Mouse (Mus musculus) kidney, embryonic 16.5 days (tissue): Measurements from ENCODE around the gene Mblac2. TPM values are rescaled to one million over a fixed set of nuclear protein-coding genes. Genes with fewer than 3 reads are reported as not detected.

Source experiments
- ATAC-seq: fragments of 200-750 bp; cut with Nextera tagmentation; 2 replicates; pipeline ENCODE4 v1.8.0; 2017; ENCODE audit warnings: moderate TSS enrichment; ENCODE audit not compliant: low FRiP score, low TSS enrichment
- H3K27ac ChIP-seq: fragments of 300-500 bp; sonication (generic); 2 replicates; pipeline ENCODE4 v1.5.1; 2014; ENCODE audit warnings: low read length
- H3K27me3 ChIP-seq: fragments of 300-500 bp; sonication (generic); 2 replicates; pipeline ENCODE4 v1.6.1; 2014; ENCODE audit warnings: low read length, control low read depth, mixed read lengths; ENCODE audit not compliant: insufficient read depth
- H3K36me3 ChIP-seq: fragments of 300-500 bp; sonication (generic); 2 replicates; pipeline ENCODE4 v1.6.1; 2014; ENCODE audit warnings: low read length, control low read depth, mixed read lengths; ENCODE audit not compliant: insufficient read depth
- H3K4me1 ChIP-seq: fragments of 300-500 bp; sonication (generic); 2 replicates; pipeline ENCODE4 v1.6.1; 2014; ENCODE audit warnings: low read length, control low read depth, mixed read lengths; ENCODE audit not compliant: insufficient read depth
- H3K4me2 ChIP-seq: fragments of 300-500 bp; sonication (generic); replicated peaks from 2 replicates; pipeline ENCODE4 v1.6.1; 2014; ENCODE audit warnings: low read depth, low read length
- H3K4me3 ChIP-seq: fragments of 300-500 bp; sonication (generic); 2 replicates; pipeline ENCODE4 v1.5.1; 2014; ENCODE audit warnings: mild to moderate bottlenecking, low read length
- H3K9ac ChIP-seq: fragments of 300-500 bp; sonication (generic); replicated peaks from 2 replicates; pipeline ENCODE4 v1.6.1; 2014; ENCODE audit warnings: low read length
- H3K9me3 ChIP-seq: fragments of 300-500 bp; sonication (generic); 2 replicates; pipeline ENCODE4 v1.6.1; 2016; ENCODE audit warnings: low read length, control low read depth
- WGBS: fragments of 180-500 bp; shearing (Covaris S2); extraction: QIAGEN DNeasy Blood & Tissue Kit; methylation state at CpG from one replicate; pipeline ENCODE4 v1.1.7; 2014; 5-methylcytosine and 5-hydroxymethylcytosine counted together
- polyA plus RNA-seq: library from polyadenylated mRNA; unstranded; fragments of >200 nt; fragmentation: Nextera tagmentation; extraction: Ambion mirVana; gene quantifications from 2 replicates; pipeline ENCODE4 v1.2.1, GENCODE M21; 2015

Gene Mblac2
- polyA plus RNA-seq, 1 experiment from 2014 or later = 9.5 TPM

- Histone ChIP-seq H3K36me3 (0 out of 2 replicates have a peak, but pooled peaks cover 5% of the 10 kb centered on the region), H3K4me3 (no peak overlapping the region), H3K4me1 (no peaks in the 10 kb centered on the region), H3K9me3 (no peaks in the 10 kb centered on the region), H3K4me2 (no peak overlapping the region), H3K27me3 (no peaks in the 10 kb centered on the region), H3K27ac (no peak overlapping the region), H3K9ac (no peak overlapping the region)
- WGBS = 80% methylated on average over 10 of the region's 10 CpGs
- ATAC-seq = no peak
These were observed 20.7 kb upstream of the Mblac2 start for GRCm38 (mm10) chr13:81690477-81690876.

- peak; percentile 79 for ATAC-seq
These were observed 19.5 kb upstream of the Mblac2 start for GRCm38 (mm10) chr13:81691606-81692005.

GRCm38 (mm10) chr13:81694446-81694845 lies 16.7 kb upstream of the Mblac2 start:
- Histone ChIP-seq H3K9ac (no peak overlapping the region), H3K4me2 (no peak overlapping the region), H3K9me3 (no peaks in the 10 kb centered on the region), H3K27ac (no peak overlapping the region), H3K36me3 (peaks cover 10% of the 10 kb centered on the region), H3K27me3 (no peaks in the 10 kb centered on the region), H3K4me1 (no peaks in the 10 kb centered on the region), H3K4me3 (no peak overlapping the region)
- ATAC-seq = no peak
- WGBS = 97% methylated on average over 12 of the region's 12 CpGs

More at GRCm38 (mm10) chr13:81691606-81692005, 19.5 kb upstream of the Mblac2 start:
- H3K27me3 ChIP-seq = no peaks in the 10 kb centered on the region
- no peaks in the 10 kb centered on the region for H3K4me1 ChIP-seq
- H3K4me2 ChIP-seq = no peak overlapping the region
- no peak overlapping the region for H3K27ac ChIP-seq
- WGBS = 67% methylated on average over 9 of the region's 9 CpGs
- 0 out of 2 replicates have a peak, but pooled peaks cover 5% of the 10 kb centered on the region for H3K36me3 ChIP-seq
- no peaks in the 10 kb centered on the region for H3K9me3 ChIP-seq
- H3K4me3 ChIP-seq = no peak overlapping the region
- H3K9ac ChIP-seq = no peak overlapping the region

DNA sequence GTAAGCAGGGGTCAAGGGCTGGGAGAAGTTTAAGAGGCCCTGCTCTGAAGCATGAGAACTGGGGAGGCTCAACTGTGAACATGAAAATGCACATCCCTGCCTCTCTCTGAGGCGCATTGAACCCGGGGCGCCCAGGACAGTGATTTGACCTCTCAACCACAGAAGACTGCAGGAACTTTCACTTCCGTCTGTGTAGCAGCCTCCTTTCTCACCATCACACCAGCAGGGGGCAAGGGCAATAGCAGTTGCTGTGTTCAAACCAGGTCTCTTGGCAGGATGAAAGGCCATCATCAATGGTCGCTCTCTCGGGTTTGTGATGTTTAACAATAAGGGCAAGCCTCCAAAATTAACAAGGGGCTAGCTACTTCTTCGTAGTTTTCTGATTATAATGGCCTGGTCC lies 8.0 kb upstream of the Mblac2 start:
- H3K36me3 ChIP-seq = peaks cover 3% of the 10 kb centered on the region; the same call in 1 of the 2 replicates
- H3K27ac ChIP-seq = no peak overlapping the region
- 78% methylated on average over 7 of the region's 7 CpGs for WGBS
- no peak for ATAC-seq
- no peak overlapping the region for H3K9ac ChIP-seq
- no peaks in the 10 kb centered on the region for H3K4me1 ChIP-seq
- no peaks in the 10 kb centered on the region for H3K27me3 ChIP-seq
- no peak overlapping the region for H3K4me3 ChIP-seq
- no peaks in the 10 kb centered on the region for H3K9me3 ChIP-seq
- H3K4me2 ChIP-seq = no peak overlapping the region

GRCm38 (mm10) chr13:81703621-81704020 lies 7.5 kb upstream of the Mblac2 start:
- WGBS = 82% methylated on average over 9 of the region's 9 CpGs
- H3K4me3 ChIP-seq = no peak overlapping the region

GRCm38 (mm10) chr13:81706311-81706710 lies 4.8 kb upstream of the Mblac2 start:
- no peak overlapping the region for H3K9ac ChIP-seq
- ATAC-seq = no peak
- H3K36me3 ChIP-seq = no peaks in the 10 kb centered on the region
- H3K4me2 ChIP-seq = no peak overlapping the region
- 92% methylated on average over 5 of the region's 5 CpGs for WGBS
- H3K27me3 ChIP-seq = no peaks in the 10 kb centered on the region
- peaks cover 11% of the 10 kb centered on the region for H3K4me1 ChIP-seq
- no peak overlapping the region for H3K27ac ChIP-seq
- no peak overlapping the region for H3K4me3 ChIP-seq
- H3K9me3 ChIP-seq = no peaks in the 10 kb centered on the region

More at GRCm38 (mm10) chr13:81703621-81704020, 7.5 kb upstream of the Mblac2 start:
- Histone ChIP-seq H3K27ac (no peak overlapping the region), H3K27me3 (no peaks in the 10 kb centered on the region), H3K9ac (no peak overlapping the region), H3K36me3 (no peaks in the 10 kb centered on the region), H3K9me3 (no peaks in the 10 kb centered on the region), H3K4me2 (no peak overlapping the region), H3K4me1 (no peaks in the 10 kb centered on the region)
- no peak for ATAC-seq

GRCm38 (mm10) chr13:81709805-81710204 lies 1.3 kb upstream of the Mblac2 start:
- H3K27me3 ChIP-seq = no peaks in the 10 kb centered on the region
- no peak overlapping the region for H3K27ac ChIP-seq
- H3K4me3 ChIP-seq = peak overlapping the region; percentile 74
- 23% methylated on average over 4 of the region's 4 CpGs for WGBS
- peak overlapping the region; percentile 97 for H3K4me2 ChIP-seq
- no peak for ATAC-seq
- no peaks in the 10 kb centered on the region for H3K9me3 ChIP-seq
- H3K4me1 ChIP-seq = peaks cover 21% of the 10 kb centered on the region
- H3K36me3 ChIP-seq = no peaks in the 10 kb centered on the region
- peak overlapping the region; percentile 70 for H3K9ac ChIP-seq

DNA sequence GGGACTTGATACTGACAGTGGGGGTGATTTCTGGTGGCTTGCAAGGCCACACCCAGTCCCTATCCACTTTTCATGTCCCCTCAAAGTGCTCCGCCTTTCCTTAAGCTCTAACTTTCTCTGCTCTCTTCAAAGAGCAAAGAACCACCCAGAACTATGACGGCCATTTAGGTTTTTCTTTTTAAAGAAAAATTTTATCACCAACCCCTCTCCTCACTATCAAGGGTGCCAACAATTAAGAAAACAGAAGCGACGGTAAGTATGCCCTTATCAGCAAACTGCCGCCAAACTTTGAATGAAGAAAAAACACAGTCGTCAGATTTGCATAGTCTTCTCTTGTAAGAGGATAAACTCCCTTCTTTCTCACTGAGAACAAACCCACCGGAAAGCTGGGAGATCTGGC lies 875 bp upstream of the Mblac2 start:
- Histone ChIP-seq H3K4me1 (peaks cover 21% of the 10 kb centered on the region), H3K36me3 (no peaks in the 10 kb centered on the region), H3K27me3 (no peaks in the 10 kb centered on the region), H3K4me2 (peak overlapping the region; percentile 97), H3K27ac (peak overlapping the region; percentile 87; the same call in 1 of the 2 replicates), H3K9me3 (no peaks in the 10 kb centered on the region), H3K9ac (peak overlapping the region; percentile 70), H3K4me3 (peak overlapping the region; percentile 74)
- under 1% methylated on average over 7 of the region's 7 CpGs for WGBS
- no peak for ATAC-seq

DNA sequence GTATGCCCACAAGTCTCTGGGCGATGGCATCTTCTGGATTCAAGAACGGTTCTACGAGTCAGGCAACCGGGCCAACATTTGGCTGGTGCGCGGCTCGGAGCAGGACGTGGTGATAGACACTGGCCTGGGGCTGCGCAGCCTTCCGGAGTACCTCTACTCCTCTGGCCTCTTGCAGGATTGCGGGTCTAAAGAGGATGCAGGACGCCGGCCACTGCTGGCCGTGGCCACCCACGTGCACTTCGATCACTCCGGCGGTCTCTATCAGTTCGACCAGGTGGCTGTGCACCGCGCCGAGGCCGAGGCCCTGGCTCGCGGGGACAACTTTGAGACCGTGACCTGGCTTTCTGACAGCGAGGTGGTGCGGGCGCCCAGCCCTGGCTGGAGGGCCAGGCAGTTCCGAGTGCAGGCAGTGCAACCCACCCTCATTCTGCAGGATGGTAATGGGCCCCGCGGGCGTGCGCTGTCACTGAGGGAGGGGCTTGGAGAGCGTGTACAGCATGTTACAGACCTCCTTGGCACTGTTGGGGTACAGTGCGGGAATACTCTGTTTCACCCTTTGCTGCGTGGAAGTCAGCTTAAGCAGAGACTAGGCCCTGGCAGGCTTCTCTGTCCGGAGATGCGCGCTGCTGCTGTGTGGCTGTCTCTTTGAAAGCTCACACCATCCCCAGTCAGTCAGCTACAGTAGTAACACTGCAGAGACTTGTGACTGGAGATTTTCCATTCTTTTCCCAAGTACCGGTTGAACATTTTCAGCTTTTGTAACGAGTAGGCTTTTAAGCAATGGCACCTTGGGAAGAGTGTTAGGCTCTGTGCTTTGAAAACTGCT lies 618 bp downstream of the Mblac2 start:
- peak overlapping the region; percentile 97 for H3K4me2 ChIP-seq
- under 1% methylated on average over 42 of the region's 42 CpGs for WGBS
- no peaks in the 10 kb centered on the region for H3K36me3 ChIP-seq
- H3K4me1 ChIP-seq = peaks cover 21% of the 10 kb centered on the region
- H3K4me3 ChIP-seq = peak overlapping the region; percentile 74
- H3K9me3 ChIP-seq = no peaks in the 10 kb centered on the region
- H3K27me3 ChIP-seq = no peaks in the 10 kb centered on the region
- H3K27ac ChIP-seq = peak overlapping the region; percentile 87
- peak; percentile 40 for ATAC-seq
- H3K9ac ChIP-seq = peak overlapping the region; percentile 70

GRCm38 (mm10) chr13:81713896-81714295 lies 2.8 kb downstream of the Mblac2 start:
- H3K27ac ChIP-seq = no peak overlapping the region
- 90% methylated on average over 1 of the region's 1 CpGs for WGBS
- peaks cover 21% of the 10 kb centered on the region for H3K4me1 ChIP-seq
- H3K4me2 ChIP-seq = no peak overlapping the region
- no peak overlapping the region for H3K4me3 ChIP-seq
- H3K9ac ChIP-seq = no peak overlapping the region
- H3K36me3 ChIP-seq = no peaks in the 10 kb centered on the region
- H3K9me3 ChIP-seq = no peaks in the 10 kb centered on the region
- ATAC-seq = no peak
- no peaks in the 10 kb centered on the region for H3K27me3 ChIP-seq
